Mouse (Mus musculus): ENCODE measurements around the gene Lin7a.

DNA sequence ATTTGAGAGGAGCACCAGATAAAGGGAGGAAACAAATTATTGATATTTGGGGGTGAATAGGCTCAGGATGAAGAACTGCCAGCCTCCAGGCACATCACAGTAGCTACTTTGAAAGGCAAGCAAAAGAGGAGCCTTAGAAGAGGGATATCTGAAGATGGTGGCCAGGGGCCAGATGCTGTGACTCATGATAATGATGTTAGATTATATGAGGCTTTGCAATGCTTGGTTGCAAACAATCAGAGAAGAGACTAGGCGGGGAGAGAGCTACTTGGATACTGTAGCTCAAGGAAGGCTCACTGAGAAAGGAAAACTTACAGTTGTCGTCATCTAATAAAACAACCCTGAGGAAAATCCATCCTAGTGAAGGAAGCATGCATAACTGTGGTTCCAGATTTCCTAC is 5.2 kb downstream of the Lin7a start:
- TF ChIP-seq CTCF (conservative IDR thresholded peaks at IDR 0.05; ENCODE audit: low read length) (no peak), POU5F1 (IDR thresholded peaks at IDR 0.05; ENCODE audit: borderline replicate concordance, low read length) (no peak)
